Mouse (Mus musculus): ENCODE measurements at regions not wholly inside any gene's neighbourhood (a gene's known extent, or its start where the extent isn't known, plus 50 kb on each side); places are given as distances from the start of the nearest gene placed in this dataset.

DNA sequence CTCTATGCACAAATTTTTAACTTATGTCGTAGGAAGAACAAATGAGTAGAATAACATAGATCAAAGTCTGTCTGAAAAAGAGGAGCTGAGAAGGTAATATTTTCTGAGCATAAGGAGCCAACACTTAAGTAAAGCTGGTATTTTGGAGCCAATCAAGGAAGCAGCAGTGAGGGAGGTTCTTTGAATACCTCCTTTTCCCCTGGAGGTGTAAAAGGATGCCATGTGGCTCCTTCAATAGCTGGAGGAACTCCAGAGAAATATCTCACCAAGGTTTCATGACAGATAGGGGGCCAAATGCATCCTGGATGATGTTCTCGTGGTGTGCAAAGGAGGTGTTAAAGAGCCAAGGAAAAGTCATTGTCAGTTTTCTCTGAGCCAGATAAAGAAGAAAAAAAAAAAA, 115.6 kb upstream of the Prkd1 start:
- DNase-seq (ENCODE audit: low read depth, low spot score), result no peak
- Histone ChIP-seq H3K79me2 (ENCODE audit: control insufficient read depth, insufficient read depth, low read length, poor library complexity) (no peaks in the 10 kb centered on the region), H3K9me3 (replicated peaks; ENCODE audit: insufficient read depth, low read length) (no peaks in the 10 kb centered on the region), H3K27me3 (ENCODE audit: control insufficient read depth in 1 of 2, insufficient read depth in 2 of 2, low read length in 2 of 2) (no peaks in the 10 kb centered on the region), H3K27ac (ENCODE audit: control insufficient read depth, low read depth, low read length) (no peak overlapping the region), H3K9ac (ENCODE audit: control insufficient read depth, low read depth, low read length, poor library complexity, severe bottlenecking) (no peak overlapping the region), H3K4me1 (ENCODE audit: control insufficient read depth in 1 of 2, insufficient read depth in 2 of 2, low read length in 2 of 2) (no peaks in the 10 kb centered on the region), H3K4me3 (ENCODE audit: control insufficient read depth in 1 of 2, insufficient read depth in 1 of 2, low read depth in 2 of 2, low read length in 2 of 2) (no peak overlapping the region), H3K36me3 (ENCODE audit: control insufficient read depth in 1 of 2, insufficient read depth in 2 of 2, low read length in 2 of 2) (no peaks in the 10 kb centered on the region)
- TF ChIP-seq NELFE (IDR thresholded peaks at IDR 0.05; ENCODE audit: low read depth, low read length) (no peak), ZNF384 (IDR thresholded peaks at IDR 0.05; ENCODE audit: low read depth, low read length) (no peak), POLR2A (IDR thresholded peaks at IDR 0.05; ENCODE audit: control insufficient read depth in 1 of 2, insufficient read depth in 1 of 2, low read depth in 1 of 2, low read length in 2 of 2, poor library complexity in 1 of 2) (no peak), MAX (IDR thresholded peaks at IDR 0.05; ENCODE audit: low read length) (no peak), SIN3A (IDR thresholded peaks at IDR 0.05; ENCODE audit: low read length) (no peak), NRF1 (IDR thresholded peaks at IDR 0.05; ENCODE audit: insufficient read depth, low read depth, low read length, poor library complexity, severe bottlenecking) (no peak), MYB (IDR thresholded peaks at IDR 0.05; ENCODE audit: low read depth, low read length) (no peak), POLR2AphosphoS5 (IDR thresholded peaks at IDR 0.05; ENCODE audit: borderline replicate concordance, low read depth, low read length) (no peak)

DNA sequence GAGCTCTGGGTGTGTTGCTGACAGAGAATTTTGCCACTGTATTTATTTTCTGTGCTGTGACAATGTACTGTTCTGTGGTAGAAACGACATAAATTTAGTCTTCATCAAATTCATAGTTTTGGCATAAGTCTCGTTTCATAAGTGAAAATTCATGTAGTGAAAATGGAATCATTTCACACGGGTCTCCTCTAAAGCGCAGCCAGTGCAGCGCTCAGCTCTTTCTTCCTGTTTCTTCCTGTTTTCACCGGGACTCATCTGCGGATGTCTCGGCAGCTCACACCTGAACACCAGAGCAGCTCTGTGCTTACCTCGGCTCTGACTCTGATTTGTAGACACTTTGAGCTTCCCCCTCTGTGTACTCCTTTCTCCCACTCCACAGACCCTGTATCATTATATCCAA, 85.2 kb upstream of the Prkd1 start:
- Histone ChIP-seq H3K9me3 (replicated peaks; ENCODE audit: insufficient read depth, low read length) (no peaks in the 10 kb centered on the region), H3K4me1 (ENCODE audit: control insufficient read depth in 1 of 2, insufficient read depth in 2 of 2, low read length in 2 of 2) (no peaks in the 10 kb centered on the region), H3K36me3 (ENCODE audit: control insufficient read depth in 1 of 2, insufficient read depth in 2 of 2, low read length in 2 of 2) (no peaks in the 10 kb centered on the region), H3K27ac (ENCODE audit: control insufficient read depth, low read depth, low read length) (no peak overlapping the region), H3K4me3 (ENCODE audit: control insufficient read depth in 1 of 2, insufficient read depth in 1 of 2, low read depth in 2 of 2, low read length in 2 of 2) (no peak overlapping the region), H3K27me3 (ENCODE audit: control insufficient read depth in 1 of 2, insufficient read depth in 2 of 2, low read length in 2 of 2) (no peaks in the 10 kb centered on the region), H3K9ac (ENCODE audit: control insufficient read depth, low read depth, low read length, poor library complexity, severe bottlenecking) (no peak overlapping the region), H3K79me2 (ENCODE audit: control insufficient read depth, insufficient read depth, low read length, poor library complexity) (no peaks in the 10 kb centered on the region)
- DNase-seq (ENCODE audit: low read depth, low spot score), result no peak
- TF ChIP-seq JUND (IDR thresholded peaks at IDR 0.05; ENCODE audit: low read depth, low read length), result no peak
- TF ChIP-seq CHD1 (IDR thresholded peaks at IDR 0.05; ENCODE audit: low read depth, low read length), result no peak
- TF ChIP-seq E2F4 (IDR thresholded peaks at IDR 0.05; ENCODE audit: borderline replicate concordance, low read depth, low read length), result no peak
- no peak for TF ChIP-seq ELF1 (IDR thresholded peaks at IDR 0.05; ENCODE audit: low read depth, low read length)
- TF ChIP-seq ETS1 (IDR thresholded peaks at IDR 0.05; ENCODE audit: low read depth, low read length), result no peak
- no peak for TF ChIP-seq MAFK (IDR thresholded peaks at IDR 0.05; ENCODE audit: borderline replicate concordance, low read depth, low read length)
- TF ChIP-seq NELFE (IDR thresholded peaks at IDR 0.05; ENCODE audit: low read depth, low read length), result no peak
- no peak for TF ChIP-seq GATA1 (IDR thresholded peaks at IDR 0.05; ENCODE audit: low read depth, low read length)
- no peak for TF ChIP-seq UBTF (IDR thresholded peaks at IDR 0.05; ENCODE audit: borderline replicate concordance, insufficient read depth, low read depth, low read length)
- no peak for TF ChIP-seq RCOR1 (IDR thresholded peaks at IDR 0.05; ENCODE audit: low read depth, low read length)
- no peak for TF ChIP-seq RAD21 (IDR thresholded peaks at IDR 0.05; ENCODE audit: low read depth, low read length)
- TF ChIP-seq ZMIZ1 (IDR thresholded peaks at IDR 0.05; ENCODE audit: low read depth, low read length), result no peak
- no peak for TF ChIP-seq MAZ (IDR thresholded peaks at IDR 0.05; ENCODE audit: low read depth, low read length)
- no peak for TF ChIP-seq USF2 (IDR thresholded peaks at IDR 0.05; ENCODE audit: borderline replicate concordance in 1 of 2, insufficient read depth in 1 of 2, low read depth in 1 of 2, low read length in 2 of 2)
- no peak for TF ChIP-seq MYC (IDR thresholded peaks at IDR 0.05; ENCODE audit: low read depth, low read length)
- no peak for TF ChIP-seq TBP (IDR thresholded peaks at IDR 0.05; ENCODE audit: low read depth, low read length)

Measured in MEL (cell line).